Mouse (Mus musculus) left cerebral cortex, adult 9 months (tissue): ENCODE data around the gene Phc3.

ENCODE experiments used
- DNase-seq, 2 experiments: peaks; one replicate each; pipeline ENCODE4 v3.0.0; 2022; ENCODE audit warnings: low spot score in 2 of 2

Phc3 gene

GRCm38 (mm10) chr3:30969104-30969581, at the start of gene Phc3:
Gene Phc3 (minus strand): TSS chr3:30969415.
- peak; percentile 75 to 89 for DNase-seq

GRCm38 (mm10) chr3:31017652-31018051, 48.4 kb upstream of the Phc3 start:
- no peak for DNase-seq

GRCm38 (mm10) chr3:31016594-31017196, 47.5 kb upstream of the Phc3 start:
- DNase-seq: no peak

- no peak for DNase-seq
These were observed 46.6 kb upstream of the Phc3 start for GRCm38 (mm10) chr3:31015682-31016443.

- no peak for DNase-seq
These were observed 45.2 kb upstream of the Phc3 start for GRCm38 (mm10) chr3:31014374-31014773.

GRCm38 (mm10) chr3:31004320-31005209, 35.4 kb upstream of the Phc3 start:
- no peak for DNase-seq

- no peak for DNase-seq
These were observed 31.9 kb upstream of the Phc3 start for GRCm38 (mm10) chr3:31001048-31001676.

- no peak for DNase-seq
These were observed 30.8 kb upstream of the Phc3 start for GRCm38 (mm10) chr3:31000018-31000407.

GRCm38 (mm10) chr3:30999401-31000017, 30.3 kb upstream of the Phc3 start:
- DNase-seq: no peak

GRCm38 (mm10) chr3:30996688-30997014, 27.4 kb upstream of the Phc3 start:
- no peak for DNase-seq

GRCm38 (mm10) chr3:30995899-30996687, 26.9 kb upstream of the Phc3 start:
- peak in 1 of 2 experiments; percentile 25 for DNase-seq

GRCm38 (mm10) chr3:30995283-30995898, 26.2 kb upstream of the Phc3 start, which contains the start of gene Prkci:
Gene Prkci (plus strand): TSS chr3:30995747.
- DNase-seq: peak; percentile 80 to 94

- no peak for DNase-seq
These were observed 25.6 kb upstream of the Phc3 start for GRCm38 (mm10) chr3:30994859-30995258.

GRCm38 (mm10) chr3:30993066-30993573, 23.9 kb upstream of the Phc3 start:
- DNase-seq: no peak

GRCm38 (mm10) chr3:30992161-30992560, 22.9 kb upstream of the Phc3 start:
- no peak for DNase-seq

- no peak for DNase-seq
These were observed 18.4 kb upstream of the Phc3 start for GRCm38 (mm10) chr3:30987396-30988318.

GRCm38 (mm10) chr3:30982924-30983536, 13.8 kb upstream of the Phc3 start:
- no peak for DNase-seq
